Mouse (Mus musculus) CH12.LX (cell line): ENCODE data around the gene Ttc4. TPM values are rescaled to one million over a fixed set of nuclear protein-coding genes. Genes with fewer than 3 reads are reported as not detected.

Experiments
- polyA plus RNA-seq: library from polyadenylated mRNA; unstranded; fragments of >175 nt; gene quantifications from 2 replicates; pipeline ENCODE4 v1.2.1, GENCODE M21; 2012; ENCODE audit warnings: low read depth; ENCODE audit not compliant: insufficient read length
- total RNA-seq, 2 experiments: library from RNA; depleted of rRNA; stranded (reverse); fragments of 300-350 nt in 1 of 2; fragments of >200 nt in 1 of 2; gene quantifications; 2 replicates each; pipeline ENCODE4 v1.2.3; 2012 to 2014

Ttc4 gene
- total and polyA plus RNA-seq, 3 experiments: 47.8 to 61.8 (median 50.2) TPM

Other genes with a start within 250 kb of the Ttc4 start
- gene Pcsk9, start 214.6 kb downstream of the Ttc4 start, total RNA-seq (2012; rRNA removed): not detected in 2 replicates
- not detected in 2 replicates for gene Pcsk9, start 214.6 kb downstream of the Ttc4 start, total RNA-seq (2014; rRNA removed)
- gene Pcsk9, start 214.6 kb downstream of the Ttc4 start, polyA plus RNA-seq: not detected in 2 replicates
- 0.50 and 0.59 TPM in 2 replicates for gene Bsnd, start 186.7 kb downstream of the Ttc4 start, total RNA-seq (2012; rRNA removed)
- 1.8 TPM in 2 replicates for gene Bsnd, start 186.7 kb downstream of the Ttc4 start, total RNA-seq (2014; rRNA removed)
- gene Bsnd, start 186.7 kb downstream of the Ttc4 start, polyA plus RNA-seq: 2.9 and 3.0 TPM in 2 replicates
- gene Dhcr24, start 117.9 kb downstream of the Ttc4 start, total RNA-seq (2012; rRNA removed): 46.9 and 51.6 TPM in 2 replicates
- gene Dhcr24, start 117.9 kb downstream of the Ttc4 start, total RNA-seq (2014; rRNA removed): 37.3 and 41.4 TPM in 2 replicates
- gene Dhcr24, start 117.9 kb downstream of the Ttc4 start, polyA plus RNA-seq: 87.8 and 90.5 TPM in 2 replicates
- gene Lexm, start 61.7 kb downstream of the Ttc4 start, total RNA-seq (2012; rRNA removed): 0.21 TPM in 2 replicates
- 0.15 and 0.19 TPM in 2 replicates for gene Lexm, start 61.7 kb downstream of the Ttc4 start, total RNA-seq (2014; rRNA removed)
- not detected in 2 replicates for gene Lexm, start 61.7 kb downstream of the Ttc4 start, polyA plus RNA-seq
- gene Ttc22, start 56.5 kb downstream of the Ttc4 start, total RNA-seq (2012; rRNA removed): not detected in 2 replicates
- gene Ttc22, start 56.5 kb downstream of the Ttc4 start, total RNA-seq (2014; rRNA removed): not detected in 2 replicates
- not detected in 2 replicates for gene Ttc22, start 56.5 kb downstream of the Ttc4 start, polyA plus RNA-seq
- 14.9 and 17.1 TPM in 2 replicates for gene Pars2, start 27.9 kb downstream of the Ttc4 start, total RNA-seq (2012; rRNA removed)
- gene Pars2, start 27.9 kb downstream of the Ttc4 start, total RNA-seq (2014; rRNA removed): 11.1 and 13.0 TPM in 2 replicates
- 9.3 and 11.1 TPM in 2 replicates for gene Pars2, start 27.9 kb downstream of the Ttc4 start, polyA plus RNA-seq
- 0.04 TPM in 1 of 2 replicates, not detected in the other for gene Mroh7, start 52.0 kb upstream of the Ttc4 start, total RNA-seq (2012; rRNA removed)
- not detected in 2 replicates for gene Mroh7, start 52.0 kb upstream of the Ttc4 start, total RNA-seq (2014; rRNA removed)
- gene Mroh7, start 52.0 kb upstream of the Ttc4 start, polyA plus RNA-seq: not detected in 2 replicates
- 0.34 and 0.38 TPM in 2 replicates for gene Fam151a, start 54.9 kb upstream of the Ttc4 start, total RNA-seq (2012; rRNA removed)
- gene Fam151a, start 54.9 kb upstream of the Ttc4 start, total RNA-seq (2014; rRNA removed): 0.11 TPM in 1 of 2 replicates, not detected in the other
- 0.24 TPM in 1 of 2 replicates, not detected in the other for gene Fam151a, start 54.9 kb upstream of the Ttc4 start, polyA plus RNA-seq
- gene Acot11, start 126.1 kb upstream of the Ttc4 start, total RNA-seq (2012; rRNA removed): 4.8 and 6.8 TPM in 2 replicates
- 2.0 and 2.3 TPM in 2 replicates for gene Acot11, start 126.1 kb upstream of the Ttc4 start, total RNA-seq (2014; rRNA removed)
- 4.3 and 4.4 TPM in 2 replicates for gene Acot11, start 126.1 kb upstream of the Ttc4 start, polyA plus RNA-seq
- 32.4 and 34.2 TPM in 2 replicates for gene Ssbp3, start 231.8 kb upstream of the Ttc4 start, total RNA-seq (2012; rRNA removed)
- gene Ssbp3, start 231.8 kb upstream of the Ttc4 start, total RNA-seq (2014; rRNA removed): 76.2 and 76.5 TPM in 2 replicates
- gene Ssbp3, start 231.8 kb upstream of the Ttc4 start, polyA plus RNA-seq: 125 and 129 TPM in 2 replicates